Mouse (Mus musculus): ENCODE measurements around the gene Borcs7.

GRCm38 (mm10) chr19:46647254-46647653 is 42.5 kb upstream of the Borcs7 start:
- TF ChIP-seq CTCF (IDR thresholded peaks at IDR 0.05; ENCODE audit: control insufficient read depth, insufficient read depth, low read length) (no peak), POLR2A (IDR thresholded peaks at IDR 0.05; ENCODE audit: borderline replicate concordance, control insufficient read depth, low read depth, low read length) (no peak)
